Mouse (Mus musculus) liver, embryonic 16.5 days (tissue): ENCODE measurements around the gene Trim43b. TPM values are rescaled to one million over a fixed set of nuclear protein-coding genes. Genes with fewer than 3 reads are reported as not detected.
A peak's percentile ranks its signal among the peaks of the same experiment; 100 is the strongest.
"Not testable (repeated sequence)": the region's sequence is repeated elsewhere in the genome, so short reads cannot be mapped to it uniquely, and the experiment has no call there.

Experiments
- ATAC-seq: fragments of 200-750 bp; cut with Nextera tagmentation; 2 replicates; pipeline ENCODE4 v1.8.0; 2017; ENCODE audit warnings: low read depth, mild to moderate bottlenecking, moderate number of reproducible peaks, moderate library complexity
- H3K27ac ChIP-seq: fragments of 300-500 bp; sonication (generic); 2 replicates; pipeline ENCODE4 v1.5.1; 2014; ENCODE audit warnings: mild to moderate bottlenecking, low read length
- H3K27me3 ChIP-seq: fragments of 300-500 bp; sonication (generic); 2 replicates; pipeline ENCODE4 v1.6.1; 2014; ENCODE audit warnings: low read depth, low read length, mixed read lengths; ENCODE audit not compliant: control insufficient read depth, insufficient read depth
- H3K36me3 ChIP-seq: fragments of 300-500 bp; sonication (generic); 2 replicates; pipeline ENCODE4 v1.6.1; 2014; ENCODE audit warnings: mild to moderate bottlenecking; ENCODE audit not compliant: control insufficient read depth, insufficient read depth
- H3K4me1 ChIP-seq: fragments of 300-500 bp; sonication (generic); 2 replicates; pipeline ENCODE4 v1.6.1; 2014; ENCODE audit warnings: low read depth, low read length, mixed read lengths; ENCODE audit not compliant: control insufficient read depth
- H3K4me2 ChIP-seq: fragments of 300-500 bp; sonication (generic); 2 replicates; pipeline ENCODE4 v1.6.1; 2014; ENCODE audit warnings: low read depth, low read length, mixed read lengths
- H3K4me3 ChIP-seq: fragments of 300-500 bp; sonication (generic); 2 replicates; pipeline ENCODE4 v1.5.1; 2014; ENCODE audit warnings: low read depth, mild to moderate bottlenecking, low read length
- H3K9ac ChIP-seq: fragments of 300-500 bp; sonication (generic); 2 replicates; pipeline ENCODE4 v1.6.1; 2014; ENCODE audit warnings: low read depth, low read length
- H3K9me3 ChIP-seq: fragments of 300-500 bp; sonication (generic); replicated peaks from 2 replicates; pipeline ENCODE4 v1.6.1; 2016; ENCODE audit warnings: low read length; ENCODE audit not compliant: control insufficient read depth
- WGBS: fragments of 180-500 bp; shearing (Covaris S2); extraction: QIAGEN DNeasy Blood & Tissue Kit; methylation state at CpG from one replicate; pipeline ENCODE4 v1.1.7; 2014; ENCODE audit not compliant: insufficient replicate concordance; 5-methylcytosine and 5-hydroxymethylcytosine counted together
- polyA plus RNA-seq: library from polyadenylated mRNA; unstranded; fragments of >200 nt; fragmentation: Nextera tagmentation; extraction: Ambion mirVana; gene quantifications from 2 replicates; pipeline ENCODE4 v1.2.1, GENCODE M21; 2015

Trim43b gene
- not detected in 2 replicates for polyA plus RNA-seq

GRCm38 (mm10) chr9:89092735-89093134 is at the start of gene Trim43b:
Gene Trim43b, minus strand, starts transcription at chr9:89092835.
- not testable (repeated sequence) for ATAC-seq, H3K4me1 ChIP-seq, H3K4me2 ChIP-seq, H3K36me3 ChIP-seq, H3K27me3 ChIP-seq, H3K9ac ChIP-seq, H3K27ac ChIP-seq, H3K4me3 ChIP-seq, H3K9me3 ChIP-seq
- 35% methylated on average over 2 of the region's 2 CpGs for WGBS

GRCm38 (mm10) chr9:89104576-89104975 is 11.9 kb upstream of the Trim43b start:
- H3K27me3 ChIP-seq, H3K9me3 ChIP-seq, H3K4me1 ChIP-seq, H3K27ac ChIP-seq, H3K36me3 ChIP-seq, H3K4me3 ChIP-seq, H3K4me2 ChIP-seq, H3K9ac ChIP-seq, ATAC-seq: not testable (repeated sequence)
- 59% methylated on average over 7 of the region's 7 CpGs for WGBS

GRCm38 (mm10) chr9:89086746-89087145 is 5.9 kb downstream of the Trim43b start:
- H3K4me1 ChIP-seq, H3K4me2 ChIP-seq, H3K9me3 ChIP-seq, H3K36me3 ChIP-seq, H3K9ac ChIP-seq, H3K27me3 ChIP-seq, H3K4me3 ChIP-seq, H3K27ac ChIP-seq, ATAC-seq: not testable (repeated sequence)
- 71% methylated on average over 13 of the region's 13 CpGs for WGBS

- H3K4me3 ChIP-seq, H3K27me3 ChIP-seq, H3K4me1 ChIP-seq, H3K9ac ChIP-seq, H3K9me3 ChIP-seq, ATAC-seq, H3K27ac ChIP-seq, H3K4me2 ChIP-seq, H3K36me3 ChIP-seq: not testable (repeated sequence)
- WGBS, result 68% methylated on average over 10 of the region's 10 CpGs
Observed at GRCm38 (mm10) chr9:89079637-89080036, 13.0 kb downstream of the Trim43b start.

GRCm38 (mm10) chr9:89076508-89076907 is 16.1 kb downstream of the Trim43b start:
- not testable (repeated sequence) for H3K4me3 ChIP-seq, H3K36me3 ChIP-seq, H3K9ac ChIP-seq, H3K4me1 ChIP-seq, H3K9me3 ChIP-seq, ATAC-seq, H3K4me2 ChIP-seq, H3K27ac ChIP-seq, H3K27me3 ChIP-seq
- 48% methylated on average over 1 of the region's 5 CpGs for WGBS

GRCm38 (mm10) chr9:89067143-89067501 is 25.5 kb downstream of the Trim43b start:
- not testable (repeated sequence) for ATAC-seq, H3K4me2 ChIP-seq
- 71% methylated on average over 2 of the region's 6 CpGs for WGBS

GRCm38 (mm10) chr9:89066378-89067142 is 26.1 kb downstream of the Trim43b start:
- WGBS, result 66% methylated on average over 39 of the region's 44 CpGs
- not testable (repeated sequence) for H3K9ac ChIP-seq, H3K4me3 ChIP-seq, H3K4me2 ChIP-seq, H3K36me3 ChIP-seq, H3K27ac ChIP-seq, H3K4me1 ChIP-seq, H3K27me3 ChIP-seq, H3K9me3 ChIP-seq
- peak; percentile 96 for ATAC-seq

More at GRCm38 (mm10) chr9:89067143-89067501, 25.5 kb downstream of the Trim43b start:
- not testable (repeated sequence) for H3K4me3 ChIP-seq, H3K9ac ChIP-seq, H3K27ac ChIP-seq, H3K36me3 ChIP-seq, H3K9me3 ChIP-seq, H3K4me1 ChIP-seq, H3K27me3 ChIP-seq

Other genes starting within 250 kb of the Trim43b start
- 0.47 TPM in 1 of 2 replicates, not detected in the other for gene Bcl2a1a, start 135.9 kb downstream of the Trim43b start, polyA plus RNA-seq
- gene Bcl2a1b, start 106.4 kb upstream of the Trim43b start, polyA plus RNA-seq, result 1.4 and 1.5 TPM in 2 replicates
- gene Gm29094, start 106.5 kb upstream of the Trim43b start, polyA plus RNA-seq, result not detected in 2 replicates
- 15.4 and 17.5 TPM in 2 replicates for gene Mthfs, start 117.8 kb upstream of the Trim43b start, polyA plus RNA-seq